In genomic region chr19:38589466-38589865, GRCm38 (mm10) we compare ENCODE assay signal across 15 mouse cellular contexts.
"Had no signal": no experiment of that assay in that cellular context is flagged by ENCODE, and none has a peak within 500 bp of the region (broad histone marks: within the 10 kb centered on the region; RNA-seq: fewer than 3 reads in every experiment).

No protein-coding gene starts in this region.

- H3K36me3 ChIP-seq: intestine, embryonic 15.5 days; liver, embryonic 13.5 days; midbrain, embryonic 12.5 days; neural tube, embryonic 13.5 days had no signal

- H3K4me1 ChIP-seq: liver, embryonic 13.5 days had no signal

- H3K4me2 ChIP-seq: intestine, embryonic 15.5 days; liver, embryonic 13.5 days; midbrain, embryonic 12.5 days; neural tube, embryonic 13.5 days had no signal

- H3K4me3 ChIP-seq: intestine, embryonic 15.5 days; left cerebral cortex, adult 2 months; liver, embryonic 13.5 days; midbrain, embryonic 12.5 days; myocyte; neural tube, embryonic 13.5 days had no signal

- DNase-seq: layer of hippocampus, postnatal 36 days; liver, embryonic 13.5 days; lung, adult 2 months; lung, postnatal 14 days; lung, postnatal 4 days; retina, postnatal 1 day; thymus, adult 2 months; thymus, postnatal 14 days; thymus, postnatal 4 days had no signal

- ATAC-seq: intestine, embryonic 15.5 days; midbrain, embryonic 16.5 days had no signal

- H3K27me3 ChIP-seq: intestine, embryonic 15.5 days; liver, embryonic 13.5 days; midbrain, embryonic 12.5 days; neural tube, embryonic 13.5 days had no signal

- H3K9ac ChIP-seq: intestine, embryonic 15.5 days; liver, embryonic 13.5 days; midbrain, embryonic 12.5 days; neural tube, embryonic 13.5 days had no signal

- H3K9me3 ChIP-seq: intestine, embryonic 15.5 days; liver, embryonic 13.5 days; midbrain, embryonic 12.5 days; neural tube, embryonic 13.5 days had no signal

- H3K27ac ChIP-seq: intestine, embryonic 15.5 days; left cerebral cortex, adult 2 months; liver, embryonic 13.5 days; midbrain, embryonic 12.5 days; neural tube, embryonic 13.5 days had no signal
